Mouse (Mus musculus): ENCODE results near the gene Ecel1. TPM values are rescaled to one million over a fixed set of nuclear protein-coding genes. Genes with fewer than 3 reads are reported as not detected.

Ecel1 gene
- 0.06 and 0.18 TPM in 2 replicates for polyA plus RNA-seq (2015; fragmentation: Nextera tagmentation; extraction: Ambion mirVana)

DNA sequence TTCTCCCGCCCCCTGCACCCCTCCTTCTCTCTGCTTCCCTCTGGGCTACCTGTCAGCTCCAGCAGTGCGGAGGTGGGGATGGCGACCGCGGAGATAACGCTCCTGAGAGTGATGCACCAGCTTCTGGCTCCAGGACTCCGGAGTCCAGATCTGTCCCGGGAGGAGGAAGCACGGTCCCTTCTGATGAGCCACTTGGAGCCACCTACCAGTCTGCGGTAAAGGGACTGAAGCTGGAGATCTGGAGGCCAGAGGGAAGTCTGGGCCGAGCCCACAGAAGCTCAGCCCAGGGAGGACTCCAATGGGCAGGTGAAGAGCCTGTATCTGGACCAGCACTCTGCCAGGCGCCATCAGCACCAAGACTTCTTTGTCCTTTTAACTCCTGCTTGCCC lies at the start of gene Ecel1:
TSS of gene Ecel1 (minus strand) at position 323 of the 389 bp plus-strand sequence.

DNA sequence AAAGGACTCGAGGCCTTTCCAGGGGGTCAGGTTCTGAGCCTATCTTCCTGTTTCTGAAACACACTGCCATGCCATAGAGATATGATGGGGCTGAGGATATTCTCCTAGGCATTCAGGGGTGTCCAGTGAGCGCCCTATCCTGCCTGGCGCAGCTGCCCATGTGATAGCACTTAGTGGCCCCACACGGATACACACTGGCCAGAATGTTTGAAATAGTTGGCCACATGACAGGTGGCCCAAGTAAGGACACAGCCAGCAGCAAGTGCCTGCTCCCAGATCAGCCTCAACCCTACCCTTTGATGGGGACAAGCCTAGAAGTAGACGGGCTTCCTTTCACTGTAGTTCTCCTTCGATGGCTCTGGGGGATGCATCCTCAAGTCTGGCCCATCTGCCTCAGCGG lies 48.1 kb upstream of the Ecel1 start, which contains the start of gene Chrng:
TSS of gene Chrng (plus strand) at position 193 of the 400 bp plus-strand sequence.

DNA sequence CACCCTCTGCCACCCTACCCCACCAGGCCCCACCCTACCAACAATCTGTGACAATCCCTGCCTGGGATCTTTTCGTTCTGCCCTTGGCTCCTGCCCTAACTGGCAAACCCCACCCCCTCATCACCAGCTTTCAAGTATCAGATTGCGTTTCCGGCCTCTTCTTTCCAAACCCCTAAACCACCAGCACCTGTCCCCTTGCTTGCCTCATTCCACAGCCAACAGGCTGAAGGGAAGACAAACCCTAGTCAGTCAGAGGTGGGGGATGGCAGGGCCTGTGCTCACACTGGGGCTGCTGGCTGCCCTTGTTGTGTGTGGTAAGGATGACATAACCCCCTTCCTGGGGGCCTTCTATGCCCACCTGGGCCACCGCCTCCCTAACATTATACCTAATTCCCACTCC lies 34.1 kb upstream of the Ecel1 start, which contains the start of gene Chrnd:
TSS of gene Chrnd (plus strand) at position 179 of the 400 bp plus-strand sequence.

DNA sequence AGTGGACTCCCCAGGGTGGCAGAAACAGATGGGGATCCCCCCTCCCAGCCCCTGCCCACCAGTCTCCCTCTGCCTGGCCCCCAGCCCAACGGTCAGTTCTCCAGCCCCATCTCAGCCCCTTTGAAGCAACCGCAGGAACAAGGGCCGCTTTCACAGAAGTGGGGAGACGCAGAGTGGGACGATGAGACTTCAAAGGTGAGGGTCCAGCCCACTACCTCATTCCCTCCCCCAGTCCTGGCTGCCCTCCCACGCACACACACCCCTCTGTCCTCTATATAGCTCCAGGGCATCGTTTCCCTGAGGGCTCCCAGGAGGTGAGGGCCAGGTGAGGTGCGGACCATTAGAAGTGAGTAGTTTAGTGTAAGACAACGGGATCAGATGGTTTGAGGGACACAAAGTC lies 26.7 kb upstream of the Ecel1 start, which contains the start of gene Prss56:
TSS of gene Prss56 (plus strand) at position 301 of the 400 bp plus-strand sequence.

DNA sequence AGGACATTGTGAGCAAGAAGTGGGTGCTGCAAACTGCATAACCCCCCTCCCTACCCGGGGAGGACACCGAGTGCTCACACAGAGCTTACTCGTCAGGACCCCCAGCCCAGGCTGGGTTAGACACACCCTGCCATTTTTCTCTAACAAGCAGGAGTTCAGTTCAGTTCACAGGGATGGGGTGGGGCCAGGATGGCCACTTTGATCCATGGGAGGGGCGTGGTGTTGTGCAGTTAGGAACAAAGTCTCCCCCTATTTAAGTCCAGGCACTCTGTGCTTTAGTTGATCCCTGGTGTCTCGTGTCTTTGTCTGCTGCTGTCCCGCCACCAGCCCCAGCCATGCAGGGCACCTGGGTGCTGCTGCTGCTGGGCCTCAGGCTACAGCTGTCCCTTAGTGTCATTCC lies 31.6 kb downstream of the Ecel1 start, which contains the start of gene Akp3:
TSS of gene Akp3 (plus strand) at position 301 of the 400 bp plus-strand sequence.

DNA sequence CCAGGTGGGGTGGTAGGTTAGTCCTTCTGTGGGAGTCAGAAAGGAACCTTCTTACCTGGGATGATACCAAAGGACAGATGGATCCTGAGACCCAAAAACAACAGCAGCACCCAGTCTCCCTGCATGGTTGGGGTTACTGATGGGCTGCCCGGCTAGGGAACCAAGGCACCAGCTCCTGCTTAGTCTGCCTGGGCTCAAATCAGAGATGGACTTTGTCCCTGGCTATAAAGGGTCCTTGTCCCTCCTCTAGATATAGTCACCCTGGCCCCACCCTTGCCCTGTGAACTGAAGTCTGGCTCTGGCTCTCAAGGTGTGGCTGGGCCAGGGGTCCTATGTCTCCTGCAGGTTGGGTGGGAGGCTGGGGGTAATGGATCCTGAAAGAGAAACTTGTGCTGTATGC lies 54.9 kb downstream of the Ecel1 start, which contains the start of gene Alpi:
TSS of gene Alpi (minus strand) at position 196 of the 400 bp plus-strand sequence.

Other genes with a start within 250 kb of the Ecel1 start
- not detected in 2 replicates for gene Alppl2, start 66.6 kb downstream of the Ecel1 start, polyA plus RNA-seq (2015; fragmentation: Nextera tagmentation; extraction: Ambion mirVana)
- gene Alpi, start 54.9 kb downstream of the Ecel1 start, polyA plus RNA-seq (2015; fragmentation: Nextera tagmentation; extraction: Ambion mirVana) = not detected in 2 replicates
- gene Akp3, start 31.5 kb downstream of the Ecel1 start, polyA plus RNA-seq (2015; fragmentation: Nextera tagmentation; extraction: Ambion mirVana) = not detected in 2 replicates
- gene Prss56, start 26.8 kb upstream of the Ecel1 start, polyA plus RNA-seq (2015; fragmentation: Nextera tagmentation; extraction: Ambion mirVana) = 0.24 and 0.26 TPM in 2 replicates
- gene Chrnd, start 34.1 kb upstream of the Ecel1 start, polyA plus RNA-seq (2015; fragmentation: Nextera tagmentation; extraction: Ambion mirVana) = 28.5 and 32.9 TPM in 2 replicates
- 57.5 and 57.9 TPM in 2 replicates for gene Chrng, start 48.1 kb upstream of the Ecel1 start, polyA plus RNA-seq (2015; fragmentation: Nextera tagmentation; extraction: Ambion mirVana)
- 140 and 147 TPM in 2 replicates for gene Eif4e2, start 57.4 kb upstream of the Ecel1 start, polyA plus RNA-seq (2015; fragmentation: Nextera tagmentation; extraction: Ambion mirVana)
- gene Efhd1, start 107.8 kb upstream of the Ecel1 start, polyA plus RNA-seq (2015; fragmentation: Nextera tagmentation; extraction: Ambion mirVana) = 4.6 and 5.2 TPM in 2 replicates
- gene Gigyf2, start 170.5 kb upstream of the Ecel1 start, polyA plus RNA-seq (2015; fragmentation: Nextera tagmentation; extraction: Ambion mirVana) = 21.3 and 21.9 TPM in 2 replicates
- gene Kcnj13, start 238.2 kb upstream of the Ecel1 start, polyA plus RNA-seq (2015; fragmentation: Nextera tagmentation; extraction: Ambion mirVana) = 0.35 and 1.4 TPM in 2 replicates